ENCODE assay signal across 24 mouse cellular contexts in the genomic region with DNA sequence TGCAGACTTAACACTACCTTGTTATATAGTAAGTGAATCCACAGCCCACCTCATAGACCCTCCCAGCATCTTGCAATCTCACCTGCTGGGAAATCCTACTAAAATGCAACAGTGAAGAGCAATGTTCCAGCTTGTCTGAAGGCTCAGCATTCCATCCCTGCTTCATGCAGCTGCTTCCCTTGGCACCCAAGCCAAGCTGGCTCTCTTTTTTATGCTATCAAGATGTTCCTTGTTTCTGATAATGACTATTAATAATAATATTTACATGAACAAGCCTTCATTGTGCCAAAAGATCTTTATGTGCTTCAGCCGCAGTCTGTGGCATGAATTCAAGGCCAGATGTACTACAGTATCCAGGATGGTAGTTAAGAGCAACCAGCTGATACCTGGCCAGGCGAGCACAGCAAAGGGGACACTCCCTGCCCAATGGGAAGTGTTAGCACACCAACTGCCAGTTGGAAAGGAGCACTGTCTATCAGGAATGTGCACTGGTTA. TPM values are rescaled to one million over a fixed set of nuclear protein-coding genes. Genes with fewer than 3 reads are reported as not detected.
DNase-seq lines count a peak whose midpoint lies in the region; ATAC-seq and TF ChIP-seq lines count a peak whose summit lies in the region.
"Had no signal": no experiment of that assay in that cellular context is flagged by ENCODE, and none has a peak within 500 bp of the region (broad histone marks: within the 10 kb centered on the region; RNA-seq: fewer than 3 reads in every experiment).

No protein-coding gene starts in this region.

- TF ChIP-seq EP300 in stomach, postnatal 0 days (optimal IDR thresholded peaks at IDR 0.05) = no peak

- intact Hi-C loops in heart, postnatal 25 days (cut with DNase I) = no loop called here

- no peaks in the 10 kb centered on the region for H3K27me3 ChIP-seq in stomach, postnatal 0 days (ENCODE audit: control insufficient read depth, insufficient read depth, low read length)
- H3K27me3 ChIP-seq: forebrain, embryonic 12.5 days; heart, embryonic 12.5 days; limb, embryonic 12.5 days; liver, embryonic 12.5 days; lung, embryonic 15.5 days; megakaryocyte, embryonic 14.5 days; neural tube, embryonic 15.5 days had no signal

- no peaks in the 10 kb centered on the region for H3K9me3 ChIP-seq in stomach, postnatal 0 days (ENCODE audit: control insufficient read depth, low read length)
- H3K9me3 ChIP-seq: forebrain, embryonic 12.5 days; heart, embryonic 12.5 days; limb, embryonic 12.5 days; liver, embryonic 12.5 days; lung, embryonic 15.5 days; neural tube, embryonic 15.5 days had no signal

- H3K4me2 ChIP-seq in stomach, postnatal 0 days (replicated peaks; ENCODE audit: low read depth) = no peak overlapping the region
- H3K4me2 ChIP-seq: forebrain, embryonic 12.5 days; heart, embryonic 12.5 days; limb, embryonic 12.5 days; liver, embryonic 12.5 days; lung, embryonic 15.5 days; neural tube, embryonic 15.5 days had no signal

- H3K9ac ChIP-seq in stomach, postnatal 0 days (ENCODE audit: low read length) = no peak overlapping the region
- H3K9ac ChIP-seq: forebrain, embryonic 12.5 days; heart, embryonic 12.5 days; limb, embryonic 12.5 days; liver, embryonic 12.5 days; lung, embryonic 15.5 days; neural tube, embryonic 15.5 days had no signal

- H3K4me1 ChIP-seq in stomach, postnatal 0 days (replicated peaks; ENCODE audit: control insufficient read depth, insufficient read depth) = no peaks in the 10 kb centered on the region
- H3K4me1 ChIP-seq: forebrain, embryonic 12.5 days; heart, embryonic 12.5 days; limb, embryonic 12.5 days; liver, embryonic 12.5 days; lung, embryonic 15.5 days; megakaryocyte, embryonic 14.5 days; neural tube, embryonic 15.5 days had no signal

- 45% methylated on average over 2 of the region's 2 CpGs for WGBS in stomach, postnatal 0 days

- H3K27ac ChIP-seq in stomach, postnatal 0 days (replicated peaks) = no peak overlapping the region
- H3K27ac ChIP-seq: forebrain, embryonic 12.5 days; kidney, postnatal 0 days; limb, embryonic 12.5 days; liver, embryonic 12.5 days; lung, embryonic 15.5 days; neural tube, embryonic 15.5 days had no signal

- H3K4me3 ChIP-seq in stomach, postnatal 0 days (ENCODE audit: low read depth, low read length) = no peak overlapping the region
- H3K4me3 ChIP-seq: forebrain, embryonic 12.5 days; heart, embryonic 12.5 days; limb, embryonic 12.5 days; liver, embryonic 12.5 days; lung, embryonic 15.5 days; megakaryocyte, embryonic 14.5 days; neural tube, embryonic 15.5 days had no signal

- TF ChIP-seq CTCF in stomach, postnatal 0 days (IDR thresholded peaks at IDR 0.05; ENCODE audit: low read depth) = no peak

- DNase-seq in heart, adult 11 months = peak; percentile 95
- DNase-seq in heart, postnatal 25 days (ENCODE audit: low spot score) = no peak
- DNase-seq in brain, adult 2 months (ENCODE audit: low read depth, low spot score) = peak; percentile 12
- peak; percentile 38 for DNase-seq in layer of hippocampus, adult 9-10 months (ENCODE audit: low spot score)
- peak; percentile 43 for DNase-seq in lung, postnatal 25 days (ENCODE audit: low spot score)
- DNase-seq in kidney, adult 18-20 months = no peak
- DNase-seq in stomach, postnatal 0 days (ENCODE audit: low spot score) = no peak
- DNase-seq: adrenal gland, postnatal 36 days; B cell, adult 2 months; cerebellum, adult 2 months; heart, postnatal 14 days; right cerebral cortex, postnatal 4 days; thymus, postnatal 14 days had no signal

- no peak for ATAC-seq in stomach, postnatal 0 days (ENCODE audit: low FRiP score, low TSS enrichment)
- ATAC-seq: hindbrain, embryonic 16.5 days; intestine, embryonic 16.5 days; liver, embryonic 12.5 days; midbrain, embryonic 16.5 days had no signal

- no peaks in the 10 kb centered on the region for H3K36me3 ChIP-seq in stomach, postnatal 0 days (ENCODE audit: control insufficient read depth, insufficient read depth, low read length)
- H3K36me3 ChIP-seq: forebrain, embryonic 12.5 days; heart, embryonic 12.5 days; limb, embryonic 12.5 days; liver, embryonic 12.5 days; lung, embryonic 15.5 days; neural tube, embryonic 15.5 days had no signal

RNA-seq across cellular contexts. Expression of gene Pid1, which starts 54.0 kb away (rescaled TPM):
- 10 to 100 TPM in 1 of 2 experiments, 1 to 10 TPM in 1; 8.7 to 11.1 TPM for total RNA-seq in heart, postnatal 25 days (2021)
- 13.5 and 15.8 TPM in 2 replicates for polyA plus RNA-seq in stomach, postnatal 0 days (2015; fragmentation: Nextera tagmentation; extraction: Ambion mirVana)

Comparison
In these comparisons a context has a peak if more than half of its experiments do, and no peak if none do; other contexts are left out.
1. DNase-seq: peak in heart, adult 11 months (single experiment), brain, adult 2 months (single experiment), layer of hippocampus, adult 9-10 months (single experiment) and lung, postnatal 25 days (single experiment); none in heart, postnatal 25 days (single experiment), kidney, adult 18-20 months (single experiment) and stomach, postnatal 0 days (single experiment).